Mouse (Mus musculus) cortical plate, adult 2 months (tissue): ENCODE data around the gene Slc38a6.

ENCODE experiments used
- CTCF ChIP-seq: fragments of 200-500 bp; IDR thresholded peaks from 2 replicates; pipeline ENCODE4 v1.5.1; 2011; ENCODE audit warnings: mild to moderate bottlenecking, control low read depth, low read length; ENCODE audit not compliant: insufficient read depth; ENCODE audit errors: extremely low read depth
- POLR2A ChIP-seq: fragments of 200-500 bp; IDR thresholded peaks from 2 replicates; pipeline ENCODE4 v1.6.1; 2011; ENCODE audit warnings: mild to moderate bottlenecking, low read length, control low read depth; ENCODE audit not compliant: insufficient read depth; ENCODE audit errors: extremely low read depth

DNA sequence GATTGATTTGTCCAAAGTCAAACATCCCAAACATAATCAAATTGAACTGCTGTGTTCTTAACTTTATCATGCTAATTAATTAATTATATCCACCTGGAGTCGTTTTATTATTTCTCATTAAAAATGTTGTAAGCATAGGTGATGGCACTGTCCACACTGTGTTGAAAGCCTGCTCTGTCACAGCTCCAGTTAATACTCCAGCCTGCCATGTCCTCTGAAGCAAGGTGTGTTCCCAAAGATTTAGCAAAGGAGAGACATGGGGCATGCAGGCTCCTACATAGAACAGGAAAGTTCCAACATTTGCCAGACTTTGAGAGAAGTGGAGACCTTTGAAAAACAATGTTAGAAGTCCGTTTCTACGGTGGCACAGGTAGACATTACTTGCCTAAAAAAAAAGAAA, 77.4 kb downstream of the Slc38a6 start:
- no peak for TF ChIP-seq CTCF
- no peak for TF ChIP-seq POLR2A
